Mouse (Mus musculus): Measurements from ENCODE around the gene Rpl3.

DNA sequence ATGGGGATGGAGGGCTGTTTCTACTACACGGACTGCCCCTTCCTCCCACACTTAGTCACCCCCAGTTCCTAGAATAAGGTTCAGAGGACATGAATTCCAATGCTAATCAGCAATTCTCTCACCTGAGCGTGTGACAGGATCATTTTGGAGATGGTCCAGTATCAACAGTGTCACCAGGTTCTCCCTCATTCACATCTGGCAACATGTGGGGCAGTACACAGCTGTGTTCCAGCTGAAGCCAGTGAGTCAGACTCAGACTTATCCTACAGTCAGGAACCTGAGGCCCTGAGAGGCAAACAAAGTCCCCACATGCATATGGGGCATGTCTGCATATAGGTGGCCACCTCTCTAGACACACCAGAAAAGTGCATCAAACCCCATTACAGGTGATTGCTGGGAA is 44.4 kb downstream of the Rpl3 start:
- TF ChIP-seq CTCF (IDR thresholded peaks at IDR 0.05; ENCODE audit: insufficient read depth, low read depth, low read length) = no peak
- TF ChIP-seq POLR2A (IDR thresholded peaks at IDR 0.05; ENCODE audit: insufficient read depth, low read depth, low read length) = no peak
